Mouse (Mus musculus): Measurements from ENCODE around the gene Ccr1. TPM values are rescaled to one million over a fixed set of nuclear protein-coding genes. Genes with fewer than 3 reads are reported as not detected.

The Ccr1 gene
- polyA plus RNA-seq, 1 experiment = 4.9 TPM

DNA sequence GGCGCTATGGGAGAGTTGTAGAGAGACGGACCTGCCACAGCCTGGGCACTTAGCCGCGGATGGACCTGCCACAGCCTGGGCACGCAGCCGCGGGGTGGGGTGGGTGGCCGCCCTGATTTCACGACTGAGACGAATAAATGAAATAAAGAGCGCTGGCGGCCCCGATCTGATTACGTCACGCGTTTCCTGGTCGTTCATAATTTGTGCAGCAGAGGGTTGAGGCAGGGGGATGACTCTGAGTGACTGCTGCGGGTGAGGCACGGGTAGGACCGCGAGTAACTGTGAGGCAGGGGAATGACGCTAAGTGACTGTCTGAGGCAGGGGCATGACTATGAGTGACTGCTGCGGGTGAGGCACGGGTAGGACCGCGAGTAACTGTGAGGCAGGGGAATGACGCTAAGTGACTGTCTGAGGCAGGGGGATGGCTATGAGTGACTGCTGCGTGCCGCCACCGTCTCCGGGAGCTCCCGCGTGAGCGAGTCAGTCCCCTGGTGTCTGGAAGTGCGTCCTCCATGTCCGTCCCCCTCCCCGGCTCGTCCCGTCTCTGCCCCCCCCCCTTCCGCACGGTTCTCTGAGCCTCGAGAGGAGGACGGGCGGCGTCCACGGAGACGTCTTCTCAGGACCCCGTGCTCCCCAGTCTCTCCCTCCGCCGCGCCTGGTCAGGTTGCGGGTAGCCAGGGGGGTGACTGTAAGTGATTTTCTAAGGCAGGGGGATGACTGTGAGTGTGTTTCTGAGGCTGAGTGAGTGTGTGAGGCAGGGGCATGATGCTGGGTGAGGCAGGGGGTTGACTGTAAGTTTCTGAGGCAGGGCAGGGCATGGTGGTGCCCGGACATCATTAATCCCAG is 45.1 kb downstream of the Ccr1 start:
- WGBS = under 1% methylated on average over 53 of the region's 53 CpGs
- no peak for DNase-seq
- Histone ChIP-seq H3K4me3 (replicated peaks; ENCODE audit: extremely low read depth, low read depth, low read length) (peak overlapping the region; percentile 57), H3K4me1 (ENCODE audit: control insufficient read depth, insufficient read depth, low read length) (peaks cover 7% of the 10 kb centered on the region)
- TF ChIP-seq POLR2A (IDR thresholded peaks at IDR 0.05; ENCODE audit: borderline replicate concordance, extremely low read depth, low read depth, low read length) = no peak
- TF ChIP-seq CTCF (IDR thresholded peaks at IDR 0.05; ENCODE audit: insufficient read depth, low read length) = no peak

Other genes starting within 250 kb of the Ccr1 start
- gene Cxcr6, start 162.2 kb downstream of the Ccr1 start, polyA plus RNA-seq (2012; rRNA removed) = 1.3 and 1.6 TPM in 2 replicates
- gene Fyco1, start 116.8 kb downstream of the Ccr1 start, polyA plus RNA-seq (2012; rRNA removed) = 8.8 and 14.4 TPM in 2 replicates
- gene Xcr1, start 106.7 kb downstream of the Ccr1 start, polyA plus RNA-seq (2012; rRNA removed) = 1.1 and 1.2 TPM in 2 replicates
- gene Ccr1l1, start 9.7 kb upstream of the Ccr1 start, polyA plus RNA-seq (2012; rRNA removed) = not detected in 2 replicates
- 0.11 and 0.53 TPM in 2 replicates for gene Ccr3, start 53.3 kb upstream of the Ccr1 start, polyA plus RNA-seq (2012; rRNA removed)
- 4.0 and 9.3 TPM in 2 replicates for gene Ccr2, start 133.3 kb upstream of the Ccr1 start, polyA plus RNA-seq (2012; rRNA removed)
- gene Ccr5, start 152.9 kb upstream of the Ccr1 start, polyA plus RNA-seq (2012; rRNA removed) = 0.74 and 3.0 TPM in 2 replicates